Mouse (Mus musculus): ENCODE measurements at regions not wholly inside any gene's neighbourhood (a gene's known extent, or its start where the extent isn't known, plus 50 kb on each side); places are given as distances from the start of the nearest gene placed in this dataset.

GRCm38 (mm10) chr5:7789126-7789525 is 171.1 kb upstream of the Steap4 start:
- TF ChIP-seq POLR2A (IDR thresholded peaks at IDR 0.05; ENCODE audit: control insufficient read depth in 1 of 2, insufficient read depth in 1 of 2, low read depth in 1 of 2, low read length in 2 of 2, poor library complexity in 1 of 2) (no peak), GABPA (IDR thresholded peaks at IDR 0.05; ENCODE audit: low read depth, low read length) (no peak), USF2 (IDR thresholded peaks at IDR 0.05; ENCODE audit: borderline replicate concordance in 1 of 2, insufficient read depth in 1 of 2, low read depth in 1 of 2, low read length in 2 of 2) (no peak), GATA1 (IDR thresholded peaks at IDR 0.05; ENCODE audit: low read depth, low read length) (no peak), CHD2 (IDR thresholded peaks at IDR 0.05; ENCODE audit: low read length) (no peak), CTCF (IDR thresholded peaks at IDR 0.05 in 2 of 3, conservative IDR thresholded peaks at IDR 0.05 in 1 of 3; ENCODE audit: control insufficient read depth in 1 of 3, insufficient read depth in 1 of 3, low read depth in 2 of 3, low read length in 3 of 3, poor library complexity in 1 of 3, severe bottlenecking in 1 of 3) (no peak), SMC3 (IDR thresholded peaks at IDR 0.05; ENCODE audit: low read depth, low read length) (no peak), ZKSCAN1 (IDR thresholded peaks at IDR 0.05; ENCODE audit: low read depth, low read length) (no peak), CHD1 (IDR thresholded peaks at IDR 0.05; ENCODE audit: low read depth, low read length) (no peak), HCFC1 (IDR thresholded peaks at IDR 0.05; ENCODE audit: low read depth, low read length) (no peak), EP300 (IDR thresholded peaks at IDR 0.05; ENCODE audit: low read depth in 1 of 2, low read length in 2 of 2) (no peak)

Data from MEL (cell line).